Mouse (Mus musculus) thymus, adult 2 months (tissue): ENCODE measurements around the gene Zswim7.
A peak's percentile ranks its signal among the peaks of the same experiment; 100 is the strongest.

Source experiments
- CTCF ChIP-seq: fragments of 200-500 bp; IDR thresholded peaks from 2 replicates; pipeline ENCODE4 v1.5.1; 2012; ENCODE audit warnings: mild to moderate bottlenecking, control low read depth, low read length, moderate library complexity, borderline replicate concordance; ENCODE audit not compliant: control insufficient read depth, poor library complexity, insufficient read depth; ENCODE audit errors: extremely low read depth
- POLR2A ChIP-seq: fragments of 200-500 bp; IDR thresholded peaks from 2 replicates; pipeline ENCODE4 v1.6.1; 2012; ENCODE audit warnings: mild to moderate bottlenecking, low read length, control low read depth, moderate library complexity; ENCODE audit not compliant: control insufficient read depth, poor library complexity, insufficient read depth; ENCODE audit errors: extremely low read depth

DNA sequence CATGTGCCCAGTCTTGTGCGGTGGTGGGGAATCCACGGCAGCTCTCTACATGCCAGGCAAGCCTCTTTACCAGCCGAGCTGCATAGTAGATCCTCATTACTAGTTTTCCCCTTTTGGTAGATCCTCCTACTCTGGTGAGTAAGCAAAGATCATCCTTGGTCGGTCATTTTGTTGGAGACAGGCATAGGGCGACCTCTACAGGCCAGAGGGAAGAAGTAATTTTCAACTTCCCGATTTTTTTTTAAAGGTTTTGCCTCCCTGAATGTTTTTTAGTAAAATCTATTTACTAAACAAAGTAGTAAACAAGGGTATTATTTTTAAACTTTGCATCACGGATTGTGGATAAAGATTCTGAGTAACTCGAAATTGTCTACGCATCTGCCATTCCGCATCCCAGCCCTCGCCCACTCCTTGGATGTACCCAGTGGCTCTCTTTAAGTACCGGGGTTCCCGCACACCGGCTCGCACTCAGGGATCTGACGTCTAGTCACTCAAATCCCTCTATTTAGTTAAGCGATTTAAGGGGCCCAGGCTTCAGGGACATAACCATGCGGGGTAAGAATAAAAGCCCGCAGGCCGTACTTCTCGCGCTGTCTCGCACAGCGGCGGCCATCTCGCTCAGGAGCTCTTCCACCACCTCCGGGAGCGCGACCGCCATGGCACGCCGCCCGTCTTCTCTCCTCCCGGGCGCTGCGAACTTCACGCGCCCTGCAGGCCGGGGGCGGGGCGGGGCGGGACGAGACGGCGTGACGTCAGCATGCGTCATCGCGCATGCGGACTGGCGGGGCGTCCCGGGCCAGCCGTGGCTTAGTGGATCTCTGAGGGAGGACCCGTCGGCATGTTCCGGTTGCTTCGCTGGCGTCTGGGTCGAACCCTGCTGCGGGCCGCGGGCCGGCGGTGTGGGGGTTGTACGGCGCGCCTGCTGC lies at the start of gene Zswim7, which contains the start of gene Ttc19:
- TF ChIP-seq CTCF (peak; percentile 28; the same call in 1 of the 2 replicates), POLR2A (peak; percentile 76)
